Mouse (Mus musculus): ENCODE measurements around the gene Nmnat2. TPM values are rescaled to one million over a fixed set of nuclear protein-coding genes. Genes with fewer than 3 reads are reported as not detected.
"Not testable (repeated sequence)": the region's sequence is repeated elsewhere in the genome, so short reads cannot be mapped to it uniquely, and the experiment has no call there.

Gene Nmnat2
- total RNA-seq, 2 experiments from 2014 or later = 159 to 161 TPM

- DNase-seq (ENCODE audit: low spot score in 2 of 2) = no peak
- intact Hi-C loops (cut with DNase I) = no loop called here
Observed at GRCm38 (mm10) chr1:153075955-153076354, 121.2 kb downstream of the Nmnat2 start.

GRCm38 (mm10) chr1:153083233-153083632 lies 128.4 kb downstream of the Nmnat2 start:
- intact Hi-C loops (cut with DNase I); DNase-seq (ENCODE audit: low spot score in 2 of 2): not testable (repeated sequence)

- intact Hi-C loops (cut with DNase I) = no loop called here
- DNase-seq (ENCODE audit: low spot score in 2 of 2) = peak in 1 of 2 experiments; percentile 32
Observed at GRCm38 (mm10) chr1:153084191-153084590, 129.4 kb downstream of the Nmnat2 start.

GRCm38 (mm10) chr1:153085198-153085597 lies 130.4 kb downstream of the Nmnat2 start:
- no peak for DNase-seq (ENCODE audit: low spot score in 2 of 2)
- intact Hi-C loops (cut with DNase I) = no loop called here

GRCm38 (mm10) chr1:153087771-153088170 lies 133.0 kb downstream of the Nmnat2 start:
- intact Hi-C loops (cut with DNase I) = no loop called here
- no peak for DNase-seq (ENCODE audit: low spot score in 2 of 2)

GRCm38 (mm10) chr1:153090081-153090480 lies 135.3 kb downstream of the Nmnat2 start:
- DNase-seq (ENCODE audit: low spot score in 2 of 2) = no peak
- intact Hi-C loops (cut with DNase I) = loop anchor here (5.0 kb wide), 1 partner anchor 43 kb away; no protein-coding TSS in a partner anchor

GRCm38 (mm10) chr1:153090807-153091206 lies 136.0 kb downstream of the Nmnat2 start:
- no peak for DNase-seq (ENCODE audit: low spot score in 2 of 2)
- intact Hi-C loops (cut with DNase I) = loop anchor here (5.0 kb wide), 1 partner anchor 44 kb away; no protein-coding TSS in a partner anchor

GRCm38 (mm10) chr1:153091438-153092236 lies 136.8 kb downstream of the Nmnat2 start:
- intact Hi-C loops (cut with DNase I) = loop anchor here (5.0 kb wide), 1 partner anchor 44 kb away; no protein-coding TSS in a partner anchor
- no peak for DNase-seq (ENCODE audit: low spot score in 2 of 2)

- peak; percentile 40 to 60 for DNase-seq (ENCODE audit: low spot score in 2 of 2)
- intact Hi-C loops (cut with DNase I) = loop anchor here (5.0 kb wide), 1 partner anchor 45 kb away; no protein-coding TSS in a partner anchor
Observed at GRCm38 (mm10) chr1:153092237-153092975, 137.6 kb downstream of the Nmnat2 start.

GRCm38 (mm10) chr1:153093172-153093571 lies 138.4 kb downstream of the Nmnat2 start:
- intact Hi-C loops (cut with DNase I) = loop anchor here (5.0 kb wide), 1 partner anchor 46 kb away; no protein-coding TSS in a partner anchor
- no peak for DNase-seq (ENCODE audit: low spot score in 2 of 2)

- no peak for DNase-seq (ENCODE audit: low spot score in 2 of 2)
- intact Hi-C loops (cut with DNase I) = loop anchor here (5.0 kb wide), 1 partner anchor 46 kb away; no protein-coding TSS in a partner anchor
Observed at GRCm38 (mm10) chr1:153093581-153093980, 138.8 kb downstream of the Nmnat2 start.

- intact Hi-C loops (cut with DNase I) = loop anchor here (5.0 kb wide), 1 partner anchor 47 kb away; no protein-coding TSS in a partner anchor
Observed at GRCm38 (mm10) chr1:153094226-153095076, 139.7 kb downstream of the Nmnat2 start.

GRCm38 (mm10) chr1:153095328-153095727 lies 140.5 kb downstream of the Nmnat2 start:
- intact Hi-C loops (cut with DNase I) = no loop called here
- DNase-seq (ENCODE audit: low spot score in 2 of 2) = no peak

More at GRCm38 (mm10) chr1:153094226-153095076, 139.7 kb downstream of the Nmnat2 start:
- DNase-seq (ENCODE audit: low spot score in 2 of 2) = no peak

- no peak for DNase-seq (ENCODE audit: low spot score in 2 of 2)
- intact Hi-C loops (cut with DNase I) = no loop called here
Observed at GRCm38 (mm10) chr1:153095826-153096727, 141.3 kb downstream of the Nmnat2 start.

- DNase-seq (ENCODE audit: low spot score in 2 of 2) = no peak
- intact Hi-C loops (cut with DNase I) = no loop called here
Observed at GRCm38 (mm10) chr1:153097017-153097675, 142.4 kb downstream of the Nmnat2 start.

GRCm38 (mm10) chr1:153098586-153098985 lies 143.8 kb downstream of the Nmnat2 start:
- DNase-seq (ENCODE audit: low spot score in 2 of 2) = no peak
- intact Hi-C loops (cut with DNase I) = no loop called here

GRCm38 (mm10) chr1:153100912-153101311 lies 146.1 kb downstream of the Nmnat2 start:
- intact Hi-C loops (cut with DNase I) = loop anchor here (5.0 kb wide), 1 partner anchor 286 kb away; no protein-coding TSS in a partner anchor
- DNase-seq (ENCODE audit: low spot score in 2 of 2) = no peak
